Mouse (Mus musculus) thymus, adult 18-20 months (tissue): Measurements from ENCODE around the gene Fsd1l.
"Not testable (repeated sequence)": the region's sequence is repeated elsewhere in the genome, so short reads cannot be mapped to it uniquely, and the experiment has no call there.

Experiments
- DNase-seq, 2 experiments: peaks; one replicate each; pipeline ENCODE4 v3.0.0; 2022; ENCODE audit warnings: mixed read lengths in 2 of 2

Fsd1l gene

DNA sequence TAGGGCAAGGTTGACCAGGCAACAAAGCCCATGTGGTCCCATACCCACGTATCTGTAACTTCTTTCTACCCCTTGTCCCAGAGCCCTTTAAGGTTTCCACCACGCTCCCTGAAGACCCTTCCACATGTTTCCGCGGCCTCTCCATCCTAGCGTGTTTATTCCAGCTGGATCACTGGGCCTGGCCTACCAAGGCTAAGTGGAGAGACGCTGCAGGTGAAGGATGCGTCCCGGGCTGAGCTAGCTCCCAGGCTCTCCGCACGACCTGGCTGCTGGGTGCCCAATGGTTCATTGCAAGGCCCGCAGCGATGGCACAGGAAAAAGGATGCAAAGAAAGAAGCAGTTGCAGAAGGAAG is 332 bp upstream of the Fsd1l start:
- no peak for DNase-seq

- DNase-seq: no peak
Observed at GRCm38 (mm10) chr4:53632011-53632349, 709 bp downstream of the Fsd1l start.

DNA sequence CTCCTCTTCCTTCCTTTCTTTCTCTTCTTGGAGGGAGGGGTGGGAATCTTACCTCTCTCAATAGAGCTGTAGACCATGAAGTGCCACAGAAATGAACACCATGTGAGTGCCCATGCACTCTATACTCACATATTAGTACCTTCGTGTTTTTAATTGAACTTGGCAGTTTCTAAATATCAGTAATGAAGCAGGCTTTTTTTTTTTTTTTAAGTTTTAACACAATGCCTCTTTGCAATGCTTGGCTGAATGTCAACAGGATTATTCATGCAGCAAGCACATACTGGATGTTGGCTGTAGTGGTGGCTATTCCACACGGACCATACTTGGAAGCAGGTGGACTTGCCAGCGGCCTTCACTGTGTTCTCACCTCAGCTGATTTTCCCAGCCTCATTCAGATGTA is 4.1 kb downstream of the Fsd1l start:
- no peak for DNase-seq

GRCm38 (mm10) chr4:53637269-53637909 is 6.1 kb downstream of the Fsd1l start:
- no peak for DNase-seq

DNA sequence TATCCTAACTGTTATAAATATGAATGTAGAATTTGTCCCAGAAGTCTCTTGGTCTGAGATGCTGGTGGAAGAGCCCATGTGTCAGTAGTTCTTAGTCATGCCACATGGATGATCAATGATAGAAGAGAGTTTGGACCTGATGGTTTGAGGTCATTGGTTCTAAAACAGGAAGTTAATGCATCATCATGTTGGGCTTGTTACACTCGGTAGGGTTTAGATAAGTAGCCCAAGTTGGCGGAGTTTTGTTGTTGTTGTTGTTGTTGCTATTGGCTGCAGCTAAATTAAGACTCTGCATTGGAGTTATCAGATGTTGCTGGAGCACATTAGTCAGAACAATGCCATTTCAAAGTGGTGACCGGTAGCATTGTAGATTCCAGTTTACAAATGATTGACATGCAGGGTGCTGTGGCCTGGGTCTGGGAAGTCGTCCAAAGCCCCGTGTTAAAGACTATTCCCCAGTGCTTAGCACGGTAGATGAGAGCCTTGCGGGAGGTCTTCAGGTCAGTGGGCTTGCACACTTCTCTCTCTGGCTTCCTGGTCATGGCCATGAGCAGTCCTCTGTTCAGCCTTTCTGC is 7.4 kb downstream of the Fsd1l start:
- DNase-seq: no peak

DNA sequence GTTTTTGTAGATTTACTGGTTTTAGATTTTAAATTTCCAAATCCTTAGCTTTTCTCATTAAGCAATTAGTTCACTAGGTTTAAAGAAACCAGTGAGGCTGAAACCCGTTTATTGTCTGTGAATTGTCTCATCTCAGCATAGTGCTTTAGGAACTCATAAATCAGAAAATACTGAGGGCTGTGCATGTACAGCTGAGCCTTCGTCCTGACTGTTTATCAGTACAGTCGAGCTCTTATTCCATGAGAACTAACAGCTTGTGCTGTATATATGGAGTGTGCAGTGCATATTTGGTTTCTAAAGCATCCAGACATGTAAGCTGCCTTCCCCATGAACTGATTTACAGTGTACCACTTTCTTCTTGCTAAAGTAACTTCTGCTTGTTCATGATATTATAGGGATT is 26.8 kb downstream of the Fsd1l start:
- no peak for DNase-seq

DNA sequence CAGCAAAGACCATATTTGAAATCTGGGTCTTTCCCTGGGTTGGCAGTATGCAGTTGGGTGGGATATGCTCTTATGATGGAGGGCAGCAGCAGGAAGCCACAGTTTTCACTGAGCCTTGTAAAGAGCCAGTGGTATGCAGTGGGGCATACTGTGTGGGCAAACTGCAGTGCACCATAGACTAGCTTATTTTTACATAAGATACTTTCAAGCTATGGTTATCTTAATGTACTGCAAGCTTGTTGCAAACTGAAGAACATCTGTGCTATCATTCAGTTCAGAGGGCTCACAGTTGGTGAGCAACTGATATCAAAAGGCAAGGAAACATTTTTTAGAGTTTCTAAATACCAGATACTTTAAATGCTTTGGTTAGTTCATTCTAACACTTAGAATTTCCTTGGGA is 29.4 kb downstream of the Fsd1l start:
- DNase-seq: no peak

DNA sequence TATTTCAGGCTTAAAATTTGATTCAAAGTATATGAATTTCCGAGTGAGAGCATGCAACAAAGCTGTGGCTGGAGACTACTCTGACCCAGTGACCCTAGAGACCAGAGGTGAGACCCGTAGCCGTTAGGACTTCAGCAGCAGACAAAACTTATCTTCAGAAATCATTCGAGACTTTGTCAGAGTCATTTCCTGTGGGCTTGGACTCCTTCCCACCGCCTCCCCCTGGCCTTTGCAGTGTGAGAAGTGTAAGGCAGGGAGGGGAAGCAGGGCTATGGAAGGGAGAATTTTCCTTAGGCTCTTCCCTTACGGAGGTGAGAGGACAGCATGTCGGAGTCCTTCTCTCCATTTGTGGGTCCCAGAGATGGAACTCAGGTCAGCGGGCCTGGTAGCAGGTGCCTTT is 50.8 kb downstream of the Fsd1l start:
- DNase-seq: no peak

DNA sequence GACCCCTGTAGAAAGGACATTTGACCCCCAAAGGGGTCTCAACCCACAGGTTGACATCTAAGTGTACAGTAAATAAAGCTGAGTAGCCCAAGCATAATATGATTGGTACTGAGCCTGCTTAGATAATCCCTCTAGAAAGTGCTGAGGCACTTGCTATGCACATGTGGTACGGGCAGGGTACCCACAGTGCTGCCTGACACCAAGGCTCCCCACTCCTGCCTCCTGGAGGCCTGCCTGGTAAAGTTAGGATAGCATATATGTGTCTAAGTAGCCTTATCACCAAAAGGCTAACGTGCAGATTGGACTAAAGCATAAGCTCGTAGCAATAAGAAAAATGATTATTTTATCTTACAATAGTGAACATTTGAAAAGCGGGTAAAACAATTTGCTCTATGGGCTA is 57.7 kb downstream of the Fsd1l start:
- no peak for DNase-seq

DNA sequence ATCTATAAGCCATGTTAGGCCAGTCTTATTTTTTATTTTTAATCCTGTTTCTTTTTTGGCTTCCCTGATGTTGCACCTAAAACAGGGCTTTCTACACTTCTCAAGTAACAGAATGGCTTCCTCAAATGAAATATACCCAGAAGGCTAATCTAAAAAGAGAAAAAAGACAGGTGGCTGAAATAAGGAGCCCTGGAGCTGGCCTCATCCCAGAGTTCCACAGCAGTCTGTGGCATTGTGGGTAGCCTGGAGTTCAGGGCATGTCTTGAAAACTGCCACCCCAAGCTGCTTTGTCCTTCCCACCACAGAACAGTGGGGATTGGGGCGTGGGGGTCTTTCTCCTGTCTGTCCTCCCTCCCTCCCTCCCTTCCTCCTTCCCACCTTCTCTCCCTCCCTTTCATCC is 60.1 kb downstream of the Fsd1l start:
- DNase-seq: no peak

DNA sequence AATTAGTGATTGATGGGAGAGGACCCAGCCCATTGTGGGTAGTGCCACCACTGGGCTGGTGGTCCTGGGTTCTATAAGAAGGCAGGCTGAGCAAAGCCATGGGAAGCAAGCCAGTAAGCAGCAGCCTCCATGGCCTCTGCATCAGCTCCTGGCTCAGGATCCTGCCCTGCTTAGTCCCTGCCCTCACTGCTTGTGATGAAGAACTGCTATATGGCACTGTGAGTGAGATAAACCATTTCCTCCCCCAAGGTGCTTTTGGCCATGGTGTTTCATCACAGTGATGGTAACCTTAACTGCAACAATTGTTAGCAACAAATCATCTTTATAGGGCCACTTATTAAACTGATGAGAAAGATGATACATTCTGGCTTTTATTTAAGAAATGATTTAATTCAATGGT is 77.9 kb downstream of the Fsd1l start:
- DNase-seq: not testable (repeated sequence)

DNA sequence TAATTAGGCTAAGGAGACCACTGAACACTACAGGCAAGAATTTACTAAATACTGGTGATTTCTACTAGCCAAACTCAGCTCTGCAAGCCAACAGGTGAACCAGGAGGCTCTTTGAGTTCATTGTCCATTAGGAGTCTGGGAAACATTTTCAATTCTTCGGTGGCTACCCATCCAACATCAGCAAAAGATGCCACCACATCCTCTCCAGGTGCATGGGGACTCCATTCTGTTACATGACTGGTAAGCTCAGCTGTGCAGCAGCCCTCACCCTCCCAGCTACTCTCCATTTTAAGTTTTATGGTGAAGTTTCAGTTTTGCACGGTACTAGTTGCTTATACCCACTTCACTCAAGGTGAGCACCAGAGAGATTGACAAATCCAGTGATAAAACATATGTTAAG is 78.8 kb downstream of the Fsd1l start:
- no peak for DNase-seq

DNA sequence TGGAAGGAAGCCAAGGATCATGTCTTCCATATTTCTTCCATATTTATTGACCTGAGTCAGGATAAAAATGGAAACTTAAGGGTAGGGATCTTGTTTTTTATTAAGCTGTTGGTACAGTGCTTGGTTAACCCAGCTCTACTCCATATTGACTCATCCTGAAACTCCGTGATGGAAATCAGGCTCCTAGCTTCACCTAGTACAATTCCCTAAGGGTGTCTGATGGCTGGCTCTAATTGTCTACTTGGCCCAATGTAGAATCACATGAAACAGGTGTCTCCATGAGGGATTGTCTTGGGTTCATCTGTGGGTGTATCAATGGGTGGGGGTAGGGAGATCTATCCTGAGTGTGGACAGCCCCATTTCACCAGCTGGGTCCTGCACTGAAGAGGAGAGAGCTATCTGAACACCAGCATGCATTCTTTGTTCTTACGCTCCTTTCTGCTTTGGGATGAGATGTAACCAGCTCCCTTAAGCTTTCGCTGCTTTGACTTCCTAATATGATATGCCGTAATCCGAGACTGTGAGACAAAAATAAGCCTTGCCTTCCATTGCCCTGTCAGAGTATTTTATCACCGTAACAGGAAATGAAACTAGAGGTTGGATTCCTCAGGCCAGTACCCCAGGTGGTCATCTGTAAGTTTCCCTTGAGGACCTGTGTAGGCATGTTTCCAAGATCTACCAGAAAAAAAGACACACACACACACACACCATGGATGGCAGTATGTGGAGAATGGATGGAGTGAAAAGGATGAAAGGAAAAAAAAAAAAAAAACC is 79.5 kb downstream of the Fsd1l start:
- DNase-seq: no peak

DNA sequence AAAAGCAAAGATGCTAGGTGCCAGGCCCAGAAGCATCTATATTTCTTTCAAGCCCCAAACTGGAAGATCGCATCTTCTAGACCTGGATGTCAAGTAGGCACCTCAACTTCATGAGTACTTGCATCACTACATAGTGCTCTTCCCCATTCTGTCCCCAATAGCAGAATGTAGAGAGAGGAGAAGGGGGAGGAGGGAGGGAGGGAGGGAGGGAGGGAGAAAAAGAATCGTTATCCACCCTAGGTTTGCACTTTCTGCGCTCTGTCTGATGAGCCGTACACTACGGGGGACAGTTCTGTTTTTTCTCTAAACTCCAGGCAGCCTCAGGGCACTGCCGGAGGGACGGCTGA is 82.4 kb downstream of the Fsd1l start, which contains the start of gene Fktn:
Gene Fktn, plus strand, starts transcription at position 295 of the 347 bp plus-strand sequence.
- DNase-seq: no peak

DNA sequence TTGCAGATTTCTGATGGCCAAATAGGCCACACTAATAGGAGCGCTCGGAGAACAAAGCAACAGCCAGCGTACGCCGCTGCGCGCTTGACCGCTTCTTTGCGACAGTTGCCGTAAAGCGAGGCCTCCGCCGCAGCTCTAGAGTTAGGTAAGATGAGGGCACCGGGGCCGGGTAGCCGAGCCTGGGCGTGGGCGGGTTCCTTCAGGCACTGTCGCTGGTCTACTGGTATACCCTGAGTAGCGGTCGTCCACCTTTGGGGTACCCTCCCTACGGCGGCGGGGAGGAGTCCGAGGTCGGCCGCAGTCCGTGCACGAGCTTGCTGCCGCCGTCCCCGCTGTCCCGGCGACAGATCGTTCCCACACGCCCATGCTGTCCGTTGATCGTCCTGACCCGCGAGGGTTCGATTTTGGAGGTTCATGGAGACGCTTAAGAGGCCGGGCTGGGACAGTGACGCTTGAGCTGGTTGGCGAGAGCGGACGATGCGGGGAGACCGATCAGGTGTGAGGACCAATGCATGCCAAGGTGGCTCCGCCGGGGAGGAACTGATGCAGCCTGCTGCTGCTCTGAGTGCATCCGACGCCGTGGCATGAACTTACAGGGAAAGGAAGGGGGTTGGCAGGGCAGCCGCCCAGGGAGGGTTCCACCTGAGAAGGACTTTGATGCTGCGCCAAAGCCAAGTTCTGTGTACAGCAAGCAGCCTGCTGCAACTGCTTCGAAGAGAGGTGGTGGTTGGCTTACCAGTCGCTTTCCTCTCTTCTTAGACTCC is 83.0 kb downstream of the Fsd1l start:
- peak; percentile 65 to 71 for DNase-seq

DNA sequence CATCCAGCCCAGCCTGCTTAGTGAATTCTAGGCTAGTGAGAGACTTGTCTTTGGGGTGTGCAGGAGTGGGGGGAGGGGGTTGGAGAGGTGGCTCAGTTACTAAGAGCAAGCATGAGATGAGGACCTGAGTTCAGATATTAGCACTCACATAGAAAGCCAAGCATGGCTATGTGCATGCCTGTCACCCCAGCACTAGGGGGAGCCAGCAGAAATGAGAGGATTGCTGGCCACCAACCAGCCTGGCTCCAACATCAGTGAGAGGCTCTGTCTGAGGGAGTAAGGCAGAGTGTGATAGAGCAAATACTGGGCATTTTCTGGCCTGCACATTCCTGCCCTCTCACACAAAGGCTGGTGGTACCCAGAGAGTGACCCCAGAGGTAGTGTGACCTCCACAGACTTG is 84.7 kb downstream of the Fsd1l start:
- no peak for DNase-seq

GRCm38 (mm10) chr4:53717546-53717945 is 86.3 kb downstream of the Fsd1l start:
- DNase-seq: no peak

- DNase-seq: no peak
Observed at GRCm38 (mm10) chr4:53718261-53718660, 87.0 kb downstream of the Fsd1l start.

DNA sequence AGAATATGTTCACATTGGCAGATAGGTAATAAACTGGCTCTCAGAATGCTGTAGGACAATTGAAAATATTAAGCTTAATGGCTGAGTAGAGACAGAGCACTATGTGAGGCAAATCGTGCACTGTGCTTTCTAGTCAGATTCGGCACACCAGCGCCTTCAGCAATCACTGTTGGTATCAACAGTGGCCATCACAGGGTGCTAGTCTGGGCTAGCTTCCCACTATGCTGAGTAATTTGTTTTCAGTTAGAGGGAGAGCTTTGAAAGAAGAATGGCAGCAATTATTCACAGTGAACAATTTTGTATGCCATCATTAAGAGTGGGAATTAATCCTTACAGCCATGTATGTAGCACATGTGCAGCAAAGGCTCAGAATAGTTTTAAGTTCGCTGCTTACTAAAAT is 91.2 kb downstream of the Fsd1l start:
- DNase-seq: no peak

DNA sequence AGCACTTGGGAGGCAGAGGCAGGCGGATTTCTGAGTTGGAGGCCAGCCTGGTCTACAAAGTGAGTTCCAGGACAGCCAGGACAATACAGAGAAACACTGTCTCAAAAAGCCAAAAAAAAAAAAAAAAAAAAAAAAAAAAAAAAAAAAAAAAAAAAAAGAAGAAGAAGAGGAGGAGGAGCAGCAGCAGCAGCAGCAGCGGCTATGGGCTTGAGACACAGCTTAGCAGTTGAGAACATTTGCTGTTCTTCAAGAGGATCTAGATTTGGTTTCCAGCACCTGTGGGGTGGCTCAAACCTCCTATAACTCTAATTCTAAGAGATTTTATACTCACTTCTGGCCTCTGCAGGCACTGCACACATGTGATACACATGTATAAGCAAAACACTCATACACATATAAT is 94.8 kb downstream of the Fsd1l start:
- DNase-seq: not testable (repeated sequence)

DNA sequence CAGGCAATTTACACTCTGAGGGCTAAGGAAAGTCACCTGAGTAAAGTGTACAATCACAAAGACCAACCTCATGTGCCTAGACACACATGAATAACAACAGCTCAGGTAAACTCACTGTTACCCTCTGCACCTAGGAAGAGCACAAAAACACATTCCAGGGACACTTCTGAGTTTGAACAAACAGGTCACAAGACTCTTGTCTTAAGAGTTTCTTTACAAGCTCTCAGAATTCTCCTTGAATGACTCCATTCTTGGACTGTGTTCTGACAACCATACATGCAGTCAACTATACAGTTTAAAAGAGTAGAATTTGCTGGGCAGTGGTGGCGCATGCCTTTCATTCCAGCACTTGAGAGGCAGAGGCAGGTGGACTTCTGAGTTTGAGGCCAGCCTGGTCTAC is 96.8 kb downstream of the Fsd1l start:
- DNase-seq: no peak

DNA sequence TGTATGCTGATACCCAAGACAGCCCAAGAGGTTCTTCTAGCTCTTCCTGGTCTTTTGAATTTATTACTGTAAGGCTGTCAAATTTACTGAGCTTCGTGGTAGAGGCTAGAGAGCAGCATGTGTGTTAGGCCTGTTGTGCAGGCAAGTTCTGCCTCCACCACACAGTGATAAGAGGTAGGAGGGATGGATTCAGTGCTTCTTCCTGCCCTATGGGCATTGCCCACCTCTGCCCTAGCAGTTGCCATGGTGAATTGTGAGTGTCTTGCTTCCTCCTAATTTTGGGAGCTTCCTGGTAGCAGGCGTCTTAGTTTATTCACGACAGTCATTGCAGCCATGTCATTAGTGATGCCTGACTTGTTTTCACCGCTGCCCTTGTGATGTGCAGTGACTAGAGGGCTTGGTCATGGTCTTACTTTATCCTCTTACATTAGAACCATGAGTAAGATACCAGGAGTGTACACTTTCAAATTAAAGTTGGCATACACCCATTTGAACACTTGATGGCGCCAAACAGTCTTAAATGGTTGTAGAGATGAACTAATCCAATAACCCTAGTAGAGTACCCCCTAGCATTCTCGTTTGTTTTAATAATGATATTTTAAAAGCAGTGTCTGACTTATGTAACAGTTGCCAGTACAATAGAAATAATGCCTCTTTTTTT is 107.8 kb downstream of the Fsd1l start:
- DNase-seq: no peak

- no peak for DNase-seq
Observed at GRCm38 (mm10) chr4:53749831-53750230, 118.6 kb downstream of the Fsd1l start.
